20 mouse cellular contexts compared by ENCODE assay signal in genomic region chr3:52832421-52832820, GRCm38 (mm10).
"Had no signal": no experiment of that assay in that cellular context is flagged by ENCODE, and none has a peak within 500 bp of the region (broad histone marks: within the 10 kb centered on the region; RNA-seq: fewer than 3 reads in every experiment).

No protein-coding gene starts in this region.

- H3K27ac ChIP-seq: liver, embryonic 15.5 days; lung, embryonic 15.5 days; macrophage; midbrain, embryonic 13.5 days; midbrain, embryonic 15.5 days; neural tube, embryonic 12.5 days had no signal

- ATAC-seq: liver, postnatal 0 days; lung, postnatal 0 days; midbrain, embryonic 13.5 days; midbrain, embryonic 15.5 days had no signal

- H3K9ac ChIP-seq: liver, embryonic 15.5 days; liver, postnatal 0 days; lung, embryonic 15.5 days; midbrain, embryonic 13.5 days; midbrain, embryonic 15.5 days; neural tube, embryonic 12.5 days had no signal

- DNase-seq: liver, postnatal 0 days; lung, adult 2 months; lung, postnatal 14 days; lung, postnatal 36 days; retina, postnatal 1 day; right cerebral cortex, adult 18-20 months; right cerebral cortex, postnatal 25 days; right cerebral cortex, postnatal 4 days; thymus, adult 18-20 months; thymus, postnatal 14 days; thymus, postnatal 36 days had no signal

- H3K36me3 ChIP-seq: liver, embryonic 15.5 days; lung, embryonic 15.5 days; midbrain, embryonic 13.5 days; midbrain, embryonic 15.5 days; neural tube, embryonic 12.5 days had no signal

- H3K4me2 ChIP-seq: liver, embryonic 15.5 days; lung, embryonic 15.5 days; midbrain, embryonic 11.5 days; midbrain, embryonic 13.5 days; midbrain, embryonic 15.5 days; neural tube, embryonic 12.5 days had no signal

- H3K27me3 ChIP-seq: liver, embryonic 15.5 days; lung, embryonic 15.5 days had no signal

- H3K4me1 ChIP-seq: liver, embryonic 15.5 days; lung, embryonic 15.5 days; megakaryocyte, embryonic 14.5 days; neural tube, embryonic 12.5 days had no signal

- H3K4me3 ChIP-seq: liver, embryonic 15.5 days; lung, embryonic 15.5 days; megakaryocyte, embryonic 14.5 days; midbrain, embryonic 13.5 days; midbrain, embryonic 15.5 days; neural tube, embryonic 12.5 days had no signal

- H3K9me3 ChIP-seq: liver, embryonic 15.5 days; lung, embryonic 15.5 days; megakaryocyte, embryonic 14.5 days; midbrain, embryonic 13.5 days; midbrain, embryonic 15.5 days; neural tube, embryonic 12.5 days had no signal
